Mouse (Mus musculus): ENCODE results near the gene Bsn. TPM values are rescaled to one million over a fixed set of nuclear protein-coding genes. Genes with fewer than 3 reads are reported as not detected.

The Bsn gene
- total RNA-seq, 2 experiments from 2014 or later = 0.11 to 0.29 TPM

DNA sequence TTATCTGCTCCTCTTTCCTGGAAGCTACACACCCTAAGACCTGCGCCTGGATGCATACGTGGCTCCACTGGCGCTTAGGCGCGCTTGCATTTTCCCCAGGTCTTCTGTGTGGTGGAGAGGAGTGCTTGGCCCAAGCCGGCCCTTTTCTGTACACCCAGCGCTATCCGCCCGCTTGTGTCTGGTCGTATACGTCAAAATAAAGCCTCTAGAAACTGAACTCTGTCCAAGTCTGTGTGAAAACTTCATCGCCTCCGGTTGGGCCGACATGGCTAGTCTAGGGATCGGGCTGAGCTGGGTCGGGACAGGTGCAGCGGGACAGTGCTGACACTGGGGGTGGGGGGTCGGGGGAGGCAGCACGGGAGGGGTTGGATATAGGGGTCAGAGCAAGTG, 141.6 kb downstream of the Bsn start:
- intact Hi-C loops (cut with DNase I; ENCODE audit: low total_unique reads) = no loop called here
- DNase-seq = no peak

- intact Hi-C loops (cut with DNase I; ENCODE audit: low total_unique reads) = no loop called here
- DNase-seq = no peak
Measured at GRCm38 (mm10) chr9:108047601-108048565, 142.3 kb downstream of the Bsn start.

- intact Hi-C loops (cut with DNase I; ENCODE audit: low total_unique reads) = no loop called here
- no peak for DNase-seq
Measured at GRCm38 (mm10) chr9:108046582-108046981, 143.6 kb downstream of the Bsn start.

Small RNAs within 50 kb of the gene (microRNA-seq; reads per million reads assigned to microRNA genes)
- gene Gm47303 (0 reads per million in 2 experiments), gene Mir7088 (0 reads per million in 2 experiments)

Other genes with a start within 250 kb of the Bsn start
- gene Traip, start 240.2 kb downstream of the Bsn start, total RNA-seq (2021) = 1 to 10 TPM in 1 of 2 experiments, under 1 TPM in 1; 0.97 to 1.1 TPM
- gene Uba7, start 214.9 kb downstream of the Bsn start, total RNA-seq (2021) = 1 to 10 TPM; 2.6 to 4.0 TPM
- gene Gm20661, start 207.3 kb downstream of the Bsn start, total RNA-seq (2021) = under 1 TPM in 1 of 2 experiments, not detected in 1; 0.33 TPM
- gene Inka1, start 204.5 kb downstream of the Bsn start, total RNA-seq (2021) = 1 to 10 TPM; 6.0 to 7.6 TPM
- gene Cdhr4, start 197.9 kb downstream of the Bsn start, total RNA-seq (2021) = 1 to 10 TPM in 1 of 2 experiments, under 1 TPM in 1; 0.68 to 1.1 TPM
- gene Gm20662, start 194.0 kb downstream of the Bsn start, total RNA-seq (2021) = not detected
- gene Ip6k1, start 187.9 kb downstream of the Bsn start, total RNA-seq (2021) = 10 to 100 TPM; 26.3 to 28.8 TPM
- gene Gmppb, start 141.1 kb downstream of the Bsn start, total RNA-seq (2021) = 1 to 10 TPM; 4.7 to 8.3 TPM
- 1 to 10 TPM; 1.0 to 2.4 TPM for gene Amigo3, start 137.2 kb downstream of the Bsn start, total RNA-seq (2021)
- not detected for gene Mst1, start 109.9 kb downstream of the Bsn start, total RNA-seq (2021)
- 100 to 1,000 TPM; 154 to 161 TPM for gene Rnf123, start 107.0 kb downstream of the Bsn start, total RNA-seq (2021)
- gene Apeh, start 95.8 kb downstream of the Bsn start, total RNA-seq (2021) = 10 to 100 TPM; 37.9 to 38.3 TPM
- 100 to 1,000 TPM; 232 to 238 TPM for gene Dag1, start 73.6 kb upstream of the Bsn start, total RNA-seq (2021)
- gene Nicn1, start 100.0 kb upstream of the Bsn start, total RNA-seq (2021) = 1 to 10 TPM; 9.3 to 9.8 TPM
- gene Amt, start 106.5 kb upstream of the Bsn start, total RNA-seq (2021) = 1 to 10 TPM in 1 of 2 experiments, under 1 TPM in 1; 0.76 to 1.3 TPM
- gene Rhoa, start 115.7 kb upstream of the Bsn start, total RNA-seq (2021) = 100 to 1,000 TPM; 159 to 177 TPM
- gene Tcta, start 115.8 kb upstream of the Bsn start, total RNA-seq (2021) = 10 to 100 TPM; 24.7 to 26.9 TPM
- gene Gpx1, start 148.5 kb upstream of the Bsn start, total RNA-seq (2021) = 10 to 100 TPM; 86.5 to 98.0 TPM
- gene Usp4, start 157.5 kb upstream of the Bsn start, total RNA-seq (2021) = 10 to 100 TPM; 56.6 to 62.4 TPM
- gene 1700102P08Rik, start 202.4 kb upstream of the Bsn start, total RNA-seq (2021) = under 1 TPM; 0.31 to 0.42 TPM
- gene Ccdc36, start 238.1 kb upstream of the Bsn start, total RNA-seq (2021) = under 1 TPM in 1 of 2 experiments, not detected in 1; 0.16 TPM
- gene BC048562, start 246.1 kb upstream of the Bsn start, total RNA-seq (2021) = not detected